Mouse (Mus musculus): Measurements from ENCODE around the gene Paqr9.

- no peak for TF ChIP-seq POLR2A (IDR thresholded peaks at IDR 0.05; ENCODE audit: borderline replicate concordance, insufficient read depth, low read length)
- no peak for TF ChIP-seq CTCF (IDR thresholded peaks at IDR 0.05; ENCODE audit: borderline replicate concordance, insufficient read depth, low read depth, low read length)
These were observed 7.2 kb upstream of the Paqr9 start for GRCm38 (mm10) chr9:95552175-95552705.
